Mouse (Mus musculus) kidney, embryonic 16.5 days (tissue): ENCODE data around the gene Foxr1. TPM values are rescaled to one million over a fixed set of nuclear protein-coding genes. Genes with fewer than 3 reads are reported as not detected.
A peak's percentile ranks its signal among the peaks of the same experiment; 100 is the strongest.

Experiments
- ATAC-seq: fragments of 200-750 bp; cut with Nextera tagmentation; 2 replicates; pipeline ENCODE4 v1.8.0; 2017; ENCODE audit warnings: moderate TSS enrichment; ENCODE audit not compliant: low FRiP score, low TSS enrichment
- H3K27ac ChIP-seq: fragments of 300-500 bp; sonication (generic); 2 replicates; pipeline ENCODE4 v1.5.1; 2014; ENCODE audit warnings: low read length
- H3K27me3 ChIP-seq: fragments of 300-500 bp; sonication (generic); 2 replicates; pipeline ENCODE4 v1.6.1; 2014; ENCODE audit warnings: low read length, control low read depth, mixed read lengths; ENCODE audit not compliant: insufficient read depth
- H3K36me3 ChIP-seq: fragments of 300-500 bp; sonication (generic); 2 replicates; pipeline ENCODE4 v1.6.1; 2014; ENCODE audit warnings: low read length, control low read depth, mixed read lengths; ENCODE audit not compliant: insufficient read depth
- H3K4me1 ChIP-seq: fragments of 300-500 bp; sonication (generic); 2 replicates; pipeline ENCODE4 v1.6.1; 2014; ENCODE audit warnings: low read length, control low read depth, mixed read lengths; ENCODE audit not compliant: insufficient read depth
- H3K4me2 ChIP-seq: fragments of 300-500 bp; sonication (generic); replicated peaks from 2 replicates; pipeline ENCODE4 v1.6.1; 2014; ENCODE audit warnings: low read depth, low read length
- H3K4me3 ChIP-seq: fragments of 300-500 bp; sonication (generic); 2 replicates; pipeline ENCODE4 v1.5.1; 2014; ENCODE audit warnings: mild to moderate bottlenecking, low read length
- H3K9ac ChIP-seq: fragments of 300-500 bp; sonication (generic); replicated peaks from 2 replicates; pipeline ENCODE4 v1.6.1; 2014; ENCODE audit warnings: low read length
- H3K9me3 ChIP-seq: fragments of 300-500 bp; sonication (generic); 2 replicates; pipeline ENCODE4 v1.6.1; 2016; ENCODE audit warnings: low read length, control low read depth
- WGBS: fragments of 180-500 bp; shearing (Covaris S2); extraction: QIAGEN DNeasy Blood & Tissue Kit; methylation state at CpG from one replicate; pipeline ENCODE4 v1.1.7; 2014; 5-methylcytosine and 5-hydroxymethylcytosine counted together
- polyA plus RNA-seq: library from polyadenylated mRNA; unstranded; fragments of >200 nt; fragmentation: Nextera tagmentation; extraction: Ambion mirVana; gene quantifications from 2 replicates; pipeline ENCODE4 v1.2.1, GENCODE M21; 2015

Gene Foxr1
- polyA plus RNA-seq, 1 experiment from 2014 or later = not detected

DNA sequence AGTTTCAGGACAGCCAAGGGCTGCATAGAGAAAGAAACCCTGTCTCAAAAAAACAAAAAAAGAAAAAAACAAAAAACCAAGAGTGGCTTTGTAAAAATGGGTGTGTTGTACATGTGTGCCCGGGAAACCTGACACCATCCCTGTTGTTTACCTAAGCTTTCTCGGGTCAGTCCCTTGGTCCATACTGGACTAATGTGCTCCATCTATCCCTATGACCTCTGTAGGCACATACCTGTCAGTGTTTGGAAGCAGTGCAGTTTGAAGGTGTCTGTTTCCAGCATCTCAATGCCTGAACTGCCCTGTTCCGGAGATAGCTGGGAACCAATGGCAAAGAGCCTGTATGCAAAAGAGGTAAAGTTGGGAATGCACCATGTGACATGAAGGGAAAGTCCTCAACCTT is 35.9 kb downstream of the Foxr1 start:
- H3K36me3 ChIP-seq = peaks cover 58% of the 10 kb centered on the region
- no peak for ATAC-seq
- WGBS = 65% methylated on average over 3 of the region's 3 CpGs

GRCm38 (mm10) chr9:44401081-44401480 is 39.9 kb downstream of the Foxr1 start:
- no peak overlapping the region for H3K4me3 ChIP-seq
- H3K4me2 ChIP-seq = no peak overlapping the region
- ATAC-seq = no peak
- peaks cover 46% of the 10 kb centered on the region for H3K36me3 ChIP-seq
- H3K27me3 ChIP-seq = no peaks in the 10 kb centered on the region
- no peak overlapping the region; the same call in 1 of the 2 replicates for H3K9ac ChIP-seq
- no peak overlapping the region for H3K27ac ChIP-seq
- peaks cover 38% of the 10 kb centered on the region; the same call in 1 of the 2 replicates for H3K4me1 ChIP-seq
- 66% methylated on average over 4 of the region's 4 CpGs for WGBS
- no peaks in the 10 kb centered on the region for H3K9me3 ChIP-seq

More for the DNA sequence above, 35.9 kb downstream of the Foxr1 start:
- Histone ChIP-seq H3K9me3 (no peaks in the 10 kb centered on the region), H3K4me3 (no peak overlapping the region), H3K9ac (no peak overlapping the region), H3K4me2 (no peak overlapping the region), H3K27ac (no peak overlapping the region), H3K4me1 (peaks cover 21% of the 10 kb centered on the region; the same call in 1 of the 2 replicates), H3K27me3 (no peaks in the 10 kb centered on the region)

DNA sequence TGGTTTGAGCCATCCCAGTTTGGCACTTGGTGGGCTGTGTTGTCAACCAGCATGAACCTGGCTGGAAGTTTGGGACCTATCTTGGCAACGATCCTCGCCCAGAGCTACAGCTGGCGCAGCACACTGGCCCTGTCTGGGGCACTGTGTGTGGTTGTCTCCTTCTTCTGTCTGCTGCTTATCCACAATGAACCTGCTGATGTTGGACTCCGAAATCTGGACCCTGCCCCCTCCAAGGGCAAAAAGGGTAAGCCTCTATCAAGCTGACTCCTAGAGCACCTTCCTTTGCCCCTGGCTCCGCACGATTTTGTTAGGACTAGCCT is 41.2 kb downstream of the Foxr1 start:
- ATAC-seq = no peak
- Histone ChIP-seq H3K27ac (no peak overlapping the region), H3K36me3 (peaks cover 36% of the 10 kb centered on the region), H3K4me2 (peak overlapping the region; percentile 83), H3K4me3 (0 out of 2 replicates have a peak overlapping the region, but pooled peaks have one; percentile 78), H3K4me1 (peaks cover 32% of the 10 kb centered on the region; the same call in 1 of the 2 replicates), H3K9ac (peak overlapping the region; percentile 58), H3K27me3 (no peaks in the 10 kb centered on the region), H3K9me3 (no peaks in the 10 kb centered on the region)
- 93% methylated on average over 6 of the region's 6 CpGs for WGBS

DNA sequence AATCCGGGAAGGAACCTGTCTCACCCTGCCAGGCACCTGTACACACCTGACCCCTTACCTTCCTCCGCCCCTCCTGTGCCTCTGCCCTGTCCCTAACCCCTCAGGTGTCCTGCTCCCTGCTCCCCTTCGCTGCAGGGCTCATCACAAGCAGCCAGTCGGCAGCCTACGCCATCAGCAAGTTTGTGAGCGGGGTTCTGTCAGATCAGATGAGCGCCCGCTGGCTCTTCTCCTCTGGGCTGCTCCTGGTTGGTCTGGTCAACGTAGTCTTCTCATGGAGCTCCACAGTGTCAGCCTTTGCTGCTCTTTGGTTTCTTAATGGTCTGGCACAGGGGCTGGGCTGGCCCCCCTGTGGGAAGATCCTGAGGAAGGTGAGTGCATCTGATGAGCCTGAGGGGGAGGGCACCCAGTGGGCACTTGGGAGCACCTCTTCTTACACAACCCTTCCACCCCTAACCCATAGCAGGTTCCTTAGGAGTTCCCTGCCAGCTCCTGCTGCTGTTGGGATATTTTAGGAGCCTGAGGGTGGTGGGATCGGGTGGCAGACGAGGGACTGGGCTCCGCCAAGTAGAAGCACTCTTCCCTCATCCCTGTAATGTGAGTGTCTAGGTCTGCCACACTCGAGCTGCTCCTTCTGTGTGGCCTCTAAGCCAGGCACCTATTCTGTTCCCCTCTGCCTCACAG is 41.7 kb downstream of the Foxr1 start:
- Histone ChIP-seq H3K36me3 (peaks cover 33% of the 10 kb centered on the region), H3K4me1 (peaks cover 32% of the 10 kb centered on the region; the same call in 1 of the 2 replicates), H3K4me2 (peak overlapping the region; percentile 83), H3K4me3 (peak overlapping the region; percentile 78), H3K27me3 (no peaks in the 10 kb centered on the region), H3K9me3 (no peaks in the 10 kb centered on the region), H3K9ac (peak overlapping the region; percentile 58), H3K27ac (peak overlapping the region; percentile 90; the same call in 1 of the 2 replicates)
- no peak for ATAC-seq
- 65% methylated on average over 13 of the region's 13 CpGs for WGBS

- no peaks in the 10 kb centered on the region for H3K9me3 ChIP-seq
- peak overlapping the region; percentile 78 for H3K4me3 ChIP-seq
- peak overlapping the region; percentile 58 for H3K9ac ChIP-seq
- no peaks in the 10 kb centered on the region for H3K27me3 ChIP-seq
- ATAC-seq = no peak
- peaks cover 32% of the 10 kb centered on the region; the same call in 1 of the 2 replicates for H3K4me1 ChIP-seq
- H3K27ac ChIP-seq = peak overlapping the region; percentile 90
- H3K36me3 ChIP-seq = peaks cover 27% of the 10 kb centered on the region
- WGBS = 69% methylated on average over 9 of the region's 9 CpGs
- H3K4me2 ChIP-seq = peak overlapping the region; percentile 83
Observed at GRCm38 (mm10) chr9:44398551-44398950, 42.4 kb downstream of the Foxr1 start.

DNA sequence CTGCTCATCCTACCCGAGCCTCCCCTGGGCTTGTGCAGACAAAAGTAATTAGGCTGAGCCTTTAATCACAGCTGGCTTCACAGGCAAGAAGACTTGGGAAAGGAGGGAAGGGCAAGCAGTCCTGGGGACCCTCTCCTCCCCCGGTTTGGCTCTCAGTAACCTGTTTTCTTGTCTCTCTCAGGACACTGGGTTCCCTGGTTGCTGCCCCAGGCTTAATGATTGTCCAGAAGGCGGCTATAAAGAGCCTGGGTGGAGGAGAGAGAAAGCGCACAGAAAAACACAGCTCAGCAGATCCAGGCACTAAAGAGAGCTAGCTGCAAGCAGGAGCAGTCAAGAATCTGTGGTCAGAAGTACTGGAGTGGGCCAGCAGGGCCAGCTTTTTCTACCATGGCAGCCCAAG is 42.8 kb downstream of the Foxr1 start:
- Histone ChIP-seq H3K27ac (peak overlapping the region; percentile 90), H3K9ac (peak overlapping the region; percentile 58)
- ATAC-seq = peak; percentile 14

DNA sequence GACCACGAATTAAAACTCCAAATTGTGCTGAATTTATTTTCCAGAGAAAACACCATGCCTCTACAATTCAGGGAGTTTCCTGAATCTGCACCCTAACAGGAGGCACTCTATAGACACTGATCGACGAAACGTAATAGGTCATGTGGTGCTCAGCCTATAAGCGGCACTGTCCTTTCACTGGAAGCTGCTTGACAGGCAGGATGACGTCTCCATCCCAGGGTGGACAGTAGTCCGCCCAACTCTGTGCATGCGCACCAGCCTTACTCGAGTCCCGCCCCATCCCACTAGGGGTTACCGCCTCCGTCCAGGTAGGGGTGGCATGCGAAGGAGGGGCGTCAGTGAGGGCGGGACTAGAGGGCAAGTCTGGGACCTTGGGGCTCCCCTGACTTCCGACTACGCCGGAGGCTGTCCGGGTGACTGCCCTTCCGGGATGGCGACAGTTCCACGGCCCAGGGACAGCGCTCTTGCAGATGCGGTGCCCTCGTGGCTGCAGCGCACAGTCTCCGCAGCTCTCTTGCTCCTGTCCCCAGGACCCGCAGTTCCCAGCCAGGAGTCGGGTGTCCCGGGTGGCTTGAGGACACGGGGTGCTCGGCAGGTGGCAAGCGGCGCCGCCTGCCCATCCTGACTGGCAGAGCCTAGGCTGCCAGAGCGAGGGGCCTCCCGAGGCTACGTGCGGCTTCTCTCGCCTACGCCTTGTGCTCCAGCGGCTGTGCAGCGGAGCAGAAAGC is 44.1 kb downstream of the Foxr1 start, which contains the start of gene Slc37a4:
TSS of gene Slc37a4 (plus strand) at position 169 of the 728 bp plus-strand sequence.
- Histone ChIP-seq H3K36me3 (peaks cover 21% of the 10 kb centered on the region; the same call in 1 of the 2 replicates), H3K27ac (peak within 1 kb of the TSS; percentile 90), H3K27me3 (no peaks in the 10 kb centered on the region), H3K9ac (peak within 1 kb of the TSS; percentile 81), H3K4me2 (peak within 1 kb of the TSS; percentile 83), H3K9me3 (no peaks in the 10 kb centered on the region), H3K4me1 (peaks cover 32% of the 10 kb centered on the region; the same call in 1 of the 2 replicates), H3K4me3 (peak within 1 kb of the TSS; percentile 78)
- under 1% methylated on average over 43 of the region's 43 CpGs for WGBS
- ATAC-seq = peak; percentile 98

More for the DNA sequence above, 42.8 kb downstream of the Foxr1 start:
- 3% methylated on average over 4 of the region's 4 CpGs for WGBS
- Histone ChIP-seq H3K4me1 (peaks cover 32% of the 10 kb centered on the region; the same call in 1 of the 2 replicates), H3K4me3 (peak overlapping the region; percentile 78), H3K9me3 (no peaks in the 10 kb centered on the region), H3K27me3 (no peaks in the 10 kb centered on the region), H3K36me3 (peaks cover 23% of the 10 kb centered on the region), H3K4me2 (peak overlapping the region; percentile 83)

DNA sequence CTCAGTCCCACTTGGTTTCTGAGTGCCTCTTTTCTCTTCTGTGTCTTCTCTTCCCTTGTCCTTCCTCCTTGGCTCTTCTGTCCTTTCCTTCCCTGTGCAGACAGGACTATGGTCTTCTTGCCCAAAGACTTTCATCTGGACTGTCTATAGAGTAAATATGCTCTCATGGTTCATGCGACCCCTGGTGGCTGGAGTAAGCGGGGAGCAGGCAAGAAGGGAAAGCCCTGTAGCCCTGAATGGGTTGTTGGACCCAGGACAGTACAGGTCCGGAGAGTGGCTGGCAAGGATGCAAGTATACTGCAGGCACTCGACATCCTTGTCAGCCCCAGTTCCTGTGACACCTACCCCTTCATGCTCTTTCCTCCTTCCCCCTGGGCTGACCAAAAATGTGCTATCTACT is 49.5 kb downstream of the Foxr1 start:
- H3K27ac ChIP-seq = no peak overlapping the region
- no peak overlapping the region for H3K4me3 ChIP-seq
- H3K9ac ChIP-seq = no peak overlapping the region
- ATAC-seq = peak; percentile 58; the same call in 1 of the 2 replicates
- H3K9me3 ChIP-seq = no peaks in the 10 kb centered on the region
- no peak overlapping the region for H3K4me2 ChIP-seq
- no peaks in the 10 kb centered on the region for H3K27me3 ChIP-seq
- peaks cover 53% of the 10 kb centered on the region for H3K36me3 ChIP-seq
- peaks cover 4% of the 10 kb centered on the region; the same call in 1 of the 2 replicates for H3K4me1 ChIP-seq
- 43% methylated on average over 4 of the region's 4 CpGs for WGBS

- no peak overlapping the region for H3K27ac ChIP-seq
- H3K4me1 ChIP-seq = no peaks in the 10 kb centered on the region
- WGBS = 66% methylated on average over 8 of the region's 8 CpGs
- no peaks in the 10 kb centered on the region for H3K27me3 ChIP-seq
- H3K4me2 ChIP-seq = no peak overlapping the region
- no peak overlapping the region for H3K9ac ChIP-seq
- H3K36me3 ChIP-seq = peaks cover 72% of the 10 kb centered on the region
- no peak overlapping the region for H3K4me3 ChIP-seq
- no peak for ATAC-seq
- no peaks in the 10 kb centered on the region for H3K9me3 ChIP-seq
Observed at GRCm38 (mm10) chr9:44389273-44389672, 51.7 kb downstream of the Foxr1 start.
